Mouse (Mus musculus) kidney, postnatal 0 days (tissue): ENCODE measurements around the gene Unc45b. TPM values are rescaled to one million over a fixed set of nuclear protein-coding genes. Genes with fewer than 3 reads are reported as not detected.

Source experiments
- ATAC-seq: fragments of 200-750 bp; cut with Nextera tagmentation; replicated peaks from 2 replicates; pipeline ENCODE4 v1.8.0; 2017; ENCODE audit warnings: low read depth, moderate number of reproducible peaks, moderate TSS enrichment, moderate library complexity; ENCODE audit not compliant: low FRiP score
- DNase-seq: peaks from one replicate; pipeline ENCODE4 v3.0.0-alpha.2; 2016; ENCODE audit warnings: low spot score
- H3K27ac ChIP-seq: fragments of 300-500 bp; sonication (generic); 2 replicates; pipeline ENCODE4 v1.5.1; 2014; ENCODE audit warnings: mild to moderate bottlenecking
- H3K27me3 ChIP-seq: fragments of 300-500 bp; sonication (generic); 2 replicates; pipeline ENCODE4 v1.6.1; 2014; ENCODE audit warnings: low read length, mixed read lengths; ENCODE audit not compliant: insufficient read depth
- H3K36me3 ChIP-seq: fragments of 300-500 bp; sonication (generic); 2 replicates; pipeline ENCODE4 v1.6.1; 2014; ENCODE audit warnings: low read length, mixed read lengths; ENCODE audit not compliant: insufficient read depth
- H3K4me1 ChIP-seq: fragments of 300-500 bp; sonication (generic); replicated peaks from 2 replicates; pipeline ENCODE4 v1.6.1; 2014; ENCODE audit warnings: antibody characterized with exemption, low read length, mixed read lengths; ENCODE audit not compliant: insufficient read depth
- H3K4me2 ChIP-seq: fragments of 300-500 bp; sonication (generic); 2 replicates; pipeline ENCODE4 v1.6.1; 2014; ENCODE audit warnings: mild to moderate bottlenecking, low read length, moderate library complexity, mixed read lengths
- H3K4me3 ChIP-seq: fragments of 300-500 bp; sonication (generic); replicated peaks from 2 replicates; pipeline ENCODE4 v1.5.1; 2014; ENCODE audit warnings: low read depth, low read length
- H3K9ac ChIP-seq: fragments of 300-500 bp; sonication (generic); 2 replicates; pipeline ENCODE4 v1.6.1; 2014; ENCODE audit warnings: low read depth, low read length
- H3K9me3 ChIP-seq: fragments of 300-500 bp; sonication (generic); replicated peaks from 2 replicates; pipeline ENCODE4 v1.6.1; 2016; ENCODE audit warnings: low read length, inconsistent platforms, mixed read lengths
- CTCF ChIP-seq: IDR thresholded peaks from 2 replicates; pipeline ENCODE4 v1.5.1; 2016; ENCODE audit warnings: antibody characterized with exemption, low read depth, mild to moderate bottlenecking, moderate library complexity
- WGBS: fragments of 180-500 bp; shearing (Covaris S2); extraction: QIAGEN DNeasy Blood & Tissue Kit; methylation state at CpG from one replicate; pipeline ENCODE4 v1.1.7; 2014; 5-methylcytosine and 5-hydroxymethylcytosine counted together
- polyA plus RNA-seq: library from polyadenylated mRNA; unstranded; fragments of >200 nt; fragmentation: Nextera tagmentation; extraction: Ambion mirVana; gene quantifications from 2 replicates; pipeline ENCODE4 v1.2.1, GENCODE M21; 2015

The Unc45b gene
- polyA plus RNA-seq, 1 experiment from 2014 or later: 7.1 TPM

DNA sequence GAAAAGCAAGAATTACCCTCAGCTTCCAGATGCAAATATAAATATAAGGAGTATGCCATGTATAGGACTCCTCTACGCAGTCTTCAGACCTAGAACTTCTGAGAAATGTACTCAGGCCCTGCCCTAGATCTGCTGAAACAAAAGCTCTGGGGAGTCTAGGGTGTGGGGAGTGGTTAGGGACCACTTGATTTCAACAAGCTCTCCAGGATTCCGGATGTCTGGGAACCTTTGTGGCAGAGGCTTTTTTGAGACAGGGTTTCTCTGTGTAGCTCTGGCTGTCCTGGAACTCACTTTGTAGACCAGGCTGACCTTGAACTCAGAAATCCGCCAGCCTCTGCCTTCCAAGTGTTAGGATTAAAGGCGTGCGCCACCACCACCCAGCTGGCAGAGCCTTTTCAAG is 4.5 kb upstream of the Unc45b start:
- Histone ChIP-seq H3K27ac (no peak overlapping the region), H3K4me3 (no peak overlapping the region), H3K9ac (no peak overlapping the region), H3K4me2 (no peak overlapping the region), H3K36me3 (peaks cover 40% of the 10 kb centered on the region), H3K4me1 (peaks cover 8% of the 10 kb centered on the region), H3K27me3 (no peaks in the 10 kb centered on the region), H3K9me3 (no peaks in the 10 kb centered on the region)
- TF ChIP-seq CTCF: no peak
- 98% methylated on average over 5 of the region's 5 CpGs for WGBS
- DNase-seq (no peak), ATAC-seq (no peak)

DNA sequence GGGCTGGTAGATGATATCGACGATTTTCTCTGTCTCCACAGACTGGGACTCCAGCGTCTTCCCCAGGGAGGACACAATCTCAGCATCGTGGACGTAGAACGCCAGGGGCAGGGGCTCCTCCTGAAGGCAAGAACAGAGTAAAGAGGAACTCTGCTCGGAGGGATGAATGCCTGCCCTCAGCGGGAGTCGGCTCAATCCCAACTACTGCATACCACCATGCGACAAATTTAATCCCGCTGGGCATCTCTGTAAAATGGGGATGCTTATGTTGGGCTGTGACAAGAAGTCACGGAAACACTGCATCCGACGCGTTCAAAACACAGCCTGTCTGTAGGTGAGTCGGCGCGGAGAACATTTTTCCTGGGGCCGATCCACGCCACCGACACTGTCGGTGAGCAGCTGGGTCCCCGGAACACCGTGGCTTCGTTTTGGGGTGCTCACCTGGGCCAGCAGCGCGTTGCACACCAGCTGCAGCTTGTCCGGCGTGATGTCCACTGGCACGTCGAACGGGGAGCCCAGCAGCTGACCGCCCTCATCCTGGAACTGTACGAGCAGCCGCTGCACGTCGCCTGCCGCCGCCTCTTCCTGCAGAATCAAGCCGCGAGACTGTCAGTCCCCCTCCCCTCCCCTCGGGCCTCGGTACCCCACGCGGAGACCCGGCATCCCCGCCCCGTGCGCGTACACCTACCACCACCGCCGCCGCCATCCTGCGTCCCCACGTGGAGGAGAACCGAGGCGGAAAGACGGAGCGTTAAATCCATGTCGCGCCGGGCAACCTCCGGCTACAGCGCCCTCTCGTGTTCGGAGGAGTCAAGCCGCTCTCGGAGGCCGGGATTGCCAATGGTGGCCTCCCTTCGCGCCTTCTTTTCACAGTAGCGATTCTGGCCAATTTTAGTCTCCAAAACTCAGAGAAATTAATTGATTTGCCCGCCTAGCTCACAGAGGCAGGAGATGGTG is 2.4 kb upstream of the Unc45b start, which contains the start of gene Nle1:
Gene Nle1 (minus strand): TSS at position 761 of the 957 bp plus-strand sequence.
- Histone ChIP-seq H3K4me1 (peaks cover 8% of the 10 kb centered on the region), H3K9ac (peak within 1 kb of the TSS; percentile 79), H3K4me3 (peak within 1 kb of the TSS; percentile 82), H3K9me3 (no peaks in the 10 kb centered on the region), H3K4me2 (peak within 1 kb of the TSS; percentile 94), H3K27me3 (no peaks in the 10 kb centered on the region), H3K27ac (no peak within 1 kb of the TSS), H3K36me3 (peaks cover 21% of the 10 kb centered on the region)
- peak; percentile 94 for DNase-seq
- peak; percentile 96 for TF ChIP-seq CTCF
- peak; percentile 59; the same call in 1 of the 2 replicates for ATAC-seq
- WGBS: 1% methylated on average over 72 of the region's 73 CpGs

DNA sequence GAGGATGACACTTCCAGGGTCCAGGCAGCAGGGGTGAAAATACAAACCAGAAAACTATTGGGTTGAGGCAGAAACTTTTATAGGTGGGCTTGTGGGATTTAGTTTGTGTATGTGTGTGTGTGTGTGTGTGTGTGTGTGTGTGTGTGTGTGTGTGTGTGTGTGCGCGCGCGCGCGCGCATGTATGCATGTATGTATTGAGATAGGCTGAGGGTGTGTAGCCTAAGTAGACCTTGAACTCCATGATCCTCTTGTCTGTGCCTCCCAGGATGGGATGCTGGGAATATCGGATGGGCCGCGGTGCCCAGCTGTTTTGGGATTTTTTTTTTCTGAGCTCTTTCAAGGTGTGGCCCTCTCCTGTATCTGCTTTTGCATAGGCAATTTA is 1.8 kb upstream of the Unc45b start:
- DNase-seq (no peak), ATAC-seq (no peak)
- Histone ChIP-seq H3K4me1 (peaks cover 8% of the 10 kb centered on the region), H3K9me3 (no peaks in the 10 kb centered on the region), H3K4me2 (peak overlapping the region; percentile 94), H3K27ac (no peak overlapping the region), H3K4me3 (no peak overlapping the region), H3K36me3 (peaks cover 17% of the 10 kb centered on the region), H3K9ac (no peak overlapping the region), H3K27me3 (no peaks in the 10 kb centered on the region)
- WGBS: 52% methylated on average over 10 of the region's 10 CpGs
- TF ChIP-seq CTCF: no peak

DNA sequence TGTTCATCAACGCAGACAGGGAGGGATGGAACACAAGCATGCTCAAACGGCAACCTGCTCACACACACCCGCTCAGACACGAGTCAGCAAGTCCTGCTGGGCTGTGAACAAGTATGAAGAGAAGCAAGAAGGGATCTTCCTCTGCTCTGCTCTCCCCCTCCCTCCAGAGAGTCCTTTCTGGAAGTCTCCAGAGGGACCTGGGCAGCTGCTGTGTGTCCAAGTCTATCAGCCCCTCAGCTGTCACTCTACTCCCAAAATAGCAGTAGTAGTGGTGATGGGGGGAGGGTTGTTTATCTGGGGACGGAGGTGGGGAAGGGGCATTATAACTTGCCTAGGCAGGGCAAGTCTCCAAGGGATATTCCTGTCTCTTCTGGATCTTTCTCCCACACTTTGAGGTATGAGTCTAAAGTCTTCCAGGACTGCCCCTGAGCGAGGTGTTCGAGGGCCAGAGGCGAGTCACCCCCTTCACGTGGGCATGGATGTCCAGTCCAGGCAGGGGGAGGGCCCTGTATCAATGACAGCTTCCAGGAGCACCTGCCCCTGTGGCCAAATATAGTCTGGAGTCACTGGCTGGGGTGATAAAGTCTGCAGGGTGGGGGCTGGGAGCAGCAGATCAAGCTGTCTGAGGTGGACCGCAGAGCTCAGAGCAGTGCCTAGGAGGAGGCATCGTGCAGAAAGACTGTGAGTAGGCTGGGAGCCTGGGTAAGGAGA is 484 bp downstream of the Unc45b start:
- H3K9ac ChIP-seq: no peak overlapping the region
- no peak for TF ChIP-seq CTCF
- H3K27me3 ChIP-seq: no peaks in the 10 kb centered on the region
- 68% methylated on average over 11 of the region's 11 CpGs for WGBS
- ATAC-seq (no peak), DNase-seq (no peak)
- peaks cover 8% of the 10 kb centered on the region for H3K4me1 ChIP-seq
- H3K9me3 ChIP-seq: no peaks in the 10 kb centered on the region
- no peak overlapping the region for H3K4me3 ChIP-seq
- no peak overlapping the region for H3K27ac ChIP-seq
- no peak overlapping the region for H3K4me2 ChIP-seq
- no peaks in the 10 kb centered on the region for H3K36me3 ChIP-seq

DNA sequence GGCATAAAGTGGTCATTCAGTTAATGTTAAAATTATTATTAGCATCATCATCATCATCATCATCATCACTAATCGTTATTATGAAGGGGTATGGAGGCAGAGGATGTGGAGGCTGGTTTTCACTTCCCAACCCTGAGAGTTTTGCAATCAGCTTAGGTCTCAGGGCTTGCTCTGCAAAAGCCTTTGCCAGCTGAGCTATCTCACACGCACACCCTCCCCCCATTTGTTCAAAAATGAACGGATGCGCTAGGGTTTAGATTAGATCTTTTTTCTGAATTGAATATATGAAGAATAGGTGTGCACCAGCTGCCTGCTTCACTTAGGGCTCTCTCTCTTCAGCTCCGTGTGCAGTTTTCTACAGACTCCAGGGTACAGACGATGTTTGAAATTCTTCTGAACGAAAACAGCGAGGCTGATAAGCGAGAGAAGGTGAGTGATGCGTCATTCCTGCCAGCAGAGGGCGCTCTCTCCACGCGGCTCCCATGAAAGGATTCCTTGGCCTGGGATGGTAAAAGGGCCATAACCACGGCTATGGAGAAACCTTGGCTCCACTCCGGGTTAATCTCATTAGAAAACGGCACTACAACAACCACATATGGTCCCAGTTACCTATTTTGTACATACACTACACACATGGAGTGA is 4.5 kb downstream of the Unc45b start:
- Histone ChIP-seq H3K36me3 (no peaks in the 10 kb centered on the region), H3K4me3 (no peak overlapping the region), H3K9me3 (no peaks in the 10 kb centered on the region), H3K27ac (no peak overlapping the region), H3K27me3 (no peaks in the 10 kb centered on the region), H3K4me2 (peak overlapping the region; percentile 30; the same call in 1 of the 2 replicates), H3K4me1 (no peaks in the 10 kb centered on the region), H3K9ac (no peak overlapping the region)
- ATAC-seq (no peak), DNase-seq (peak; percentile 86)
- TF ChIP-seq CTCF: peak; percentile 99
- WGBS: 9% methylated on average over 16 of the region's 16 CpGs

DNA sequence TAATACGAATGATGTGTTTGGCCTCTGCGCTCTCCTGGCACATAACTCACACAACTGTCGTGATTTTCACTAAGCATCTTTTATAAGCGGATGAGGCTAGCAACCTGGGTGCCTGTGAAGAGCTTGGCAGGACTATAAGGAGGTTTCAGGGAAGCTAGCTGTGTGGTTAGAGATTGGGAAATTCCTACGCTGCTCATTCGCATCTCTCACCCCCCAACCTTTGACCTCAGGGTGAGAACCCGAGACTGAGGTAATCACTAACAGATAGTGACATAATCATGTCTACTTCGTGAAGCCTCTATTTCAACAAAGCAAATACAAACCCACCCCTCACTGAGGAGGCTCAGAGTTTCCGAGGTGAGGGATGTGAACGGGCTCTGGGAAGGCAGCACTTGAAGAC is 10.4 kb downstream of the Unc45b start:
- Histone ChIP-seq H3K9ac (no peak overlapping the region), H3K4me3 (no peak overlapping the region), H3K27ac (no peak overlapping the region), H3K27me3 (no peaks in the 10 kb centered on the region), H3K4me2 (no peak overlapping the region), H3K9me3 (no peaks in the 10 kb centered on the region), H3K36me3 (no peaks in the 10 kb centered on the region), H3K4me1 (no peaks in the 10 kb centered on the region)
- DNase-seq (no peak), ATAC-seq (no peak)
- no peak for TF ChIP-seq CTCF
- WGBS: 60% methylated on average over 10 of the region's 10 CpGs
